In genomic region chr5:103943183-103943582, GRCm38 (mm10) we compare ENCODE assay signal across 20 mouse cellular contexts. TPM values are rescaled to one million over a fixed set of nuclear protein-coding genes. Genes with fewer than 3 reads are reported as not detected.
"Had no signal": no experiment of that assay in that cellular context is flagged by ENCODE, and none has a peak within 500 bp of the region (broad histone marks: within the 10 kb centered on the region; RNA-seq: fewer than 3 reads in every experiment).

No protein-coding gene starts in this region.

- H3K4me1 ChIP-seq: limb, embryonic 15.5 days; liver, embryonic 13.5 days had no signal

- H3K9me3 ChIP-seq: limb, embryonic 12.5 days; limb, embryonic 15.5 days; liver, embryonic 13.5 days; midbrain, embryonic 10.5 days; midbrain, embryonic 13.5 days; neural tube, embryonic 13.5 days; stomach, embryonic 15.5 days had no signal

- H3K4me3 ChIP-seq: limb, embryonic 12.5 days; limb, embryonic 15.5 days; liver, embryonic 13.5 days; midbrain, embryonic 10.5 days; midbrain, embryonic 13.5 days; neural tube, embryonic 13.5 days; stomach, embryonic 15.5 days had no signal

- H3K36me3 ChIP-seq: limb, embryonic 12.5 days; limb, embryonic 15.5 days; liver, embryonic 13.5 days; midbrain, embryonic 10.5 days; midbrain, embryonic 13.5 days; neural tube, embryonic 13.5 days; stomach, embryonic 15.5 days had no signal

- H3K27ac ChIP-seq: limb, embryonic 15.5 days; liver, embryonic 13.5 days; midbrain, embryonic 13.5 days; neural tube, embryonic 13.5 days; stomach, embryonic 15.5 days had no signal

- ATAC-seq: midbrain, embryonic 13.5 days had no signal

- H3K4me2 ChIP-seq: limb, embryonic 12.5 days; limb, embryonic 15.5 days; liver, embryonic 13.5 days; midbrain, embryonic 13.5 days; neural tube, embryonic 13.5 days; stomach, embryonic 15.5 days had no signal

- DNase-seq: kidney, adult 18-20 months; kidney, adult 9 months; kidney, postnatal 14 days; kidney, postnatal 4 days; left cerebral cortex, postnatal 4 days; liver, embryonic 13.5 days; lung, adult 2 months; lung, postnatal 14 days; lung, postnatal 4 days; right cerebral cortex, adult 18-20 months; right cerebral cortex, postnatal 14 days; right cerebral cortex, postnatal 4 days; spleen, adult 18-20 months; thymus, postnatal 25 days had no signal

- H3K27me3 ChIP-seq: limb, embryonic 12.5 days; limb, embryonic 15.5 days; liver, embryonic 13.5 days; stomach, embryonic 15.5 days had no signal

- H3K9ac ChIP-seq: limb, embryonic 12.5 days; limb, embryonic 15.5 days; liver, embryonic 13.5 days; midbrain, embryonic 13.5 days; neural tube, embryonic 13.5 days; stomach, embryonic 15.5 days had no signal

RNA-seq across cellular contexts. Expression of gene Hsd17b13, which starts 34.0 kb away (rescaled TPM):
- polyA plus RNA-seq: limb, embryonic 12.5 days; midbrain, embryonic 10.5 days; midbrain, embryonic 13.5 days; neural tube, embryonic 13.5 days had no signal
